Mouse (Mus musculus): Measurements from ENCODE around the gene Tm4sf20. TPM values are rescaled to one million over a fixed set of nuclear protein-coding genes. Genes with fewer than 3 reads are reported as not detected.

Gene Tm4sf20
- polyA plus RNA-seq, 2 experiments = not detected

- Histone ChIP-seq H3K27ac (no peak overlapping the region), H3K36me3 (replicated peaks; ENCODE audit: control insufficient read depth, insufficient read depth, low read depth) (no peaks in the 10 kb centered on the region), H3K9ac (replicated peaks) (no peak overlapping the region), H3K27me3 (ENCODE audit: control insufficient read depth, insufficient read depth, low read length) (no peaks in the 10 kb centered on the region), H3K4me3 (ENCODE audit: insufficient read depth in 1 of 2, low read depth in 2 of 2, low read length in 2 of 2) (no peak overlapping the region), H3K4me1 (replicated peaks; ENCODE audit: control insufficient read depth in 2 of 2, insufficient read depth in 2 of 2, low read length in 1 of 2) (no peaks in the 10 kb centered on the region; a peak in 1 of 4 replicates), H3K4me2 (ENCODE audit: low read depth) (no peak overlapping the region), H3K9me3 (ENCODE audit: control insufficient read depth, low read length) (no peaks in the 10 kb centered on the region)
- no peak for TF ChIP-seq CTCF (IDR thresholded peaks at IDR 0.05; ENCODE audit: low read depth)
- TF ChIP-seq EP300 (IDR thresholded peaks at IDR 0.05; ENCODE audit: low read depth) = no peak
- ATAC-seq (ENCODE audit: insufficient read depth) (0 out of 2 replicates have a peak, but pooled peaks have one; percentile 43), DNase-seq (ENCODE audit: low read depth in 3 of 3, low spot score in 3 of 3) (no peak)
- 63% methylated on average over 6 of the region's 6 CpGs for WGBS (ENCODE audit: insufficient replicate concordance)
Observed at GRCm38 (mm10) chr1:82785546-82785945, 17.3 kb upstream of the Tm4sf20 start.

GRCm38 (mm10) chr1:82783559-82783958 lies 15.3 kb upstream of the Tm4sf20 start:
- 40% methylated on average over 3 of the region's 3 CpGs for WGBS (ENCODE audit: insufficient replicate concordance)
- Histone ChIP-seq H3K36me3 (replicated peaks; ENCODE audit: control insufficient read depth, insufficient read depth, low read depth) (no peaks in the 10 kb centered on the region), H3K4me3 (ENCODE audit: insufficient read depth in 1 of 2, low read depth in 2 of 2, low read length in 2 of 2) (no peak overlapping the region), H3K27ac (no peak overlapping the region), H3K9me3 (ENCODE audit: control insufficient read depth, low read length) (no peaks in the 10 kb centered on the region), H3K4me1 (replicated peaks; ENCODE audit: control insufficient read depth in 2 of 2, insufficient read depth in 2 of 2, low read length in 1 of 2) (no peaks in the 10 kb centered on the region; a peak in 1 of 4 replicates), H3K27me3 (ENCODE audit: control insufficient read depth, insufficient read depth, low read length) (no peaks in the 10 kb centered on the region), H3K9ac (replicated peaks) (no peak overlapping the region), H3K4me2 (ENCODE audit: low read depth) (no peak overlapping the region)
- DNase-seq (ENCODE audit: low read depth in 3 of 3, low spot score in 3 of 3) (no peak), ATAC-seq (ENCODE audit: insufficient read depth) (no peak)
- no peak for TF ChIP-seq CTCF (IDR thresholded peaks at IDR 0.05; ENCODE audit: low read depth)
- no peak for TF ChIP-seq EP300 (IDR thresholded peaks at IDR 0.05; ENCODE audit: low read depth)

- ATAC-seq (ENCODE audit: insufficient read depth) (no peak), DNase-seq (ENCODE audit: low read depth in 3 of 3, low spot score in 3 of 3) (no peak)
- WGBS (ENCODE audit: insufficient replicate concordance) = 62% methylated on average over 6 of the region's 6 CpGs
- no peaks in the 10 kb centered on the region for H3K4me1 ChIP-seq (replicated peaks; ENCODE audit: control insufficient read depth in 2 of 2, insufficient read depth in 2 of 2, low read length in 1 of 2)
- no peak overlapping the region for H3K4me3 ChIP-seq (ENCODE audit: insufficient read depth in 1 of 2, low read depth in 2 of 2, low read length in 2 of 2)
- TF ChIP-seq EP300 (IDR thresholded peaks at IDR 0.05; ENCODE audit: low read depth) = no peak
- no peak for TF ChIP-seq CTCF (IDR thresholded peaks at IDR 0.05; ENCODE audit: low read depth)
- H3K9ac ChIP-seq (replicated peaks) = no peak overlapping the region
- no peak overlapping the region for H3K4me2 ChIP-seq (ENCODE audit: low read depth)
- H3K27me3 ChIP-seq (ENCODE audit: control insufficient read depth, insufficient read depth, low read length) = no peaks in the 10 kb centered on the region
- no peaks in the 10 kb centered on the region for H3K36me3 ChIP-seq (replicated peaks; ENCODE audit: control insufficient read depth, insufficient read depth, low read depth)
- no peaks in the 10 kb centered on the region for H3K9me3 ChIP-seq (ENCODE audit: control insufficient read depth, low read length)
- no peak overlapping the region for H3K27ac ChIP-seq
Observed at GRCm38 (mm10) chr1:82779388-82779966, 11.2 kb upstream of the Tm4sf20 start.

GRCm38 (mm10) chr1:82775293-82775692 lies 7.0 kb upstream of the Tm4sf20 start:
- Histone ChIP-seq H3K27ac (no peak overlapping the region), H3K27me3 (ENCODE audit: control insufficient read depth, insufficient read depth, low read length) (no peaks in the 10 kb centered on the region), H3K9me3 (ENCODE audit: control insufficient read depth, low read length) (no peaks in the 10 kb centered on the region), H3K36me3 (replicated peaks; ENCODE audit: control insufficient read depth, insufficient read depth, low read depth) (no peaks in the 10 kb centered on the region), H3K4me1 (replicated peaks; ENCODE audit: control insufficient read depth in 2 of 2, insufficient read depth in 2 of 2, low read length in 1 of 2) (no peaks in the 10 kb centered on the region), H3K9ac (replicated peaks) (no peak overlapping the region), H3K4me3 (ENCODE audit: insufficient read depth in 1 of 2, low read depth in 2 of 2, low read length in 2 of 2) (no peak overlapping the region), H3K4me2 (ENCODE audit: low read depth) (no peak overlapping the region)
- DNase-seq (ENCODE audit: low read depth in 3 of 3, low spot score in 3 of 3) (no peak), ATAC-seq (ENCODE audit: insufficient read depth) (no peak)
- 81% methylated on average over 4 of the region's 4 CpGs for WGBS (ENCODE audit: insufficient replicate concordance)
- TF ChIP-seq EP300 (IDR thresholded peaks at IDR 0.05; ENCODE audit: low read depth) (no peak), CTCF (IDR thresholded peaks at IDR 0.05; ENCODE audit: low read depth) (no peak)

GRCm38 (mm10) chr1:82773208-82773607 lies 4.9 kb upstream of the Tm4sf20 start:
- DNase-seq (ENCODE audit: low read depth in 3 of 3, low spot score in 3 of 3) (no peak), ATAC-seq (ENCODE audit: insufficient read depth) (no peak)
- 72% methylated on average over 5 of the region's 5 CpGs for WGBS (ENCODE audit: insufficient replicate concordance)
- no peak overlapping the region for H3K27ac ChIP-seq
- no peaks in the 10 kb centered on the region for H3K9me3 ChIP-seq (ENCODE audit: control insufficient read depth, low read length)
- H3K36me3 ChIP-seq (replicated peaks; ENCODE audit: control insufficient read depth, insufficient read depth, low read depth) = no peaks in the 10 kb centered on the region
- no peak overlapping the region for H3K4me3 ChIP-seq (ENCODE audit: insufficient read depth in 1 of 2, low read depth in 2 of 2, low read length in 2 of 2)
- H3K4me2 ChIP-seq (ENCODE audit: low read depth) = no peak overlapping the region
- H3K9ac ChIP-seq (replicated peaks) = no peak overlapping the region
- H3K27me3 ChIP-seq (ENCODE audit: control insufficient read depth, insufficient read depth, low read length) = no peaks in the 10 kb centered on the region
- H3K4me1 ChIP-seq (replicated peaks; ENCODE audit: control insufficient read depth in 2 of 2, insufficient read depth in 2 of 2, low read length in 1 of 2) = no peaks in the 10 kb centered on the region
- peak; percentile 42 for TF ChIP-seq CTCF (IDR thresholded peaks at IDR 0.05; ENCODE audit: low read depth)
- no peak for TF ChIP-seq EP300 (IDR thresholded peaks at IDR 0.05; ENCODE audit: low read depth)
